In genomic region chr8:28252399-28253240, GRCm38 (mm10) we compare ENCODE assay signal across 18 mouse cellular contexts.
DNase-seq lines count a peak whose midpoint lies in the region; ATAC-seq lines count a peak whose summit lies in the region.
"Had no signal": no experiment of that assay in that cellular context is flagged by ENCODE, and none has a peak within 500 bp of the region (broad histone marks: within the 10 kb centered on the region; RNA-seq: fewer than 3 reads in every experiment).

No protein-coding gene starts in this region.

- no peak overlapping the region for H3K4me3 ChIP-seq in hindbrain, embryonic 11.5 days (ENCODE audit: low read depth, low read length)
- no peak overlapping the region for H3K4me3 ChIP-seq in hindbrain, embryonic 12.5 days
- H3K4me3 ChIP-seq in embryonic facial prominence, embryonic 14.5 days (ENCODE audit: low read depth, low read length), result no peak overlapping the region
- H3K4me3 ChIP-seq: heart, embryonic 13.5 days; limb, embryonic 10.5 days; megakaryocyte, embryonic 14.5 days had no signal

- no peak for ATAC-seq in hindbrain, embryonic 11.5 days (ENCODE audit: low FRiP score)
- no peak for ATAC-seq in hindbrain, embryonic 12.5 days (ENCODE audit: low FRiP score)
- ATAC-seq in embryonic facial prominence, embryonic 14.5 days (ENCODE audit: low read depth), result no peak

- H3K27me3 ChIP-seq in hindbrain, embryonic 11.5 days (ENCODE audit: control insufficient read depth, insufficient read depth, low read length), result no peaks in the 10 kb centered on the region
- H3K27me3 ChIP-seq in hindbrain, embryonic 12.5 days, result no peaks in the 10 kb centered on the region
- H3K27me3 ChIP-seq in embryonic facial prominence, embryonic 14.5 days (replicated peaks; ENCODE audit: control insufficient read depth, insufficient read depth, low read length), result no peaks in the 10 kb centered on the region
- H3K27me3 ChIP-seq: heart, embryonic 13.5 days; megakaryocyte, embryonic 14.5 days had no signal

- no peaks in the 10 kb centered on the region for H3K36me3 ChIP-seq in hindbrain, embryonic 11.5 days (ENCODE audit: control insufficient read depth, insufficient read depth, low read length)
- H3K36me3 ChIP-seq in hindbrain, embryonic 12.5 days, result no peaks in the 10 kb centered on the region
- no peaks in the 10 kb centered on the region for H3K36me3 ChIP-seq in embryonic facial prominence, embryonic 14.5 days (ENCODE audit: control insufficient read depth, insufficient read depth, low read length)
- H3K36me3 ChIP-seq: heart, embryonic 13.5 days; limb, embryonic 10.5 days had no signal

- no peak overlapping the region for H3K27ac ChIP-seq in hindbrain, embryonic 11.5 days (ENCODE audit: low read depth, low read length)
- no peak overlapping the region for H3K27ac ChIP-seq in hindbrain, embryonic 12.5 days
- no peak overlapping the region for H3K27ac ChIP-seq in embryonic facial prominence, embryonic 14.5 days (replicated peaks; ENCODE audit: low read depth, low read length)
- H3K27ac ChIP-seq: heart, embryonic 13.5 days; limb, embryonic 10.5 days had no signal

- no peak overlapping the region for H3K9ac ChIP-seq in hindbrain, embryonic 11.5 days (ENCODE audit: low read depth, low read length)
- H3K9ac ChIP-seq in hindbrain, embryonic 12.5 days, result no peak overlapping the region
- H3K9ac ChIP-seq in embryonic facial prominence, embryonic 14.5 days (ENCODE audit: low read depth, low read length), result no peak overlapping the region
- H3K9ac ChIP-seq: heart, embryonic 13.5 days had no signal

- no peaks in the 10 kb centered on the region for H3K9me3 ChIP-seq in hindbrain, embryonic 11.5 days (ENCODE audit: control insufficient read depth, low read length)
- H3K9me3 ChIP-seq in hindbrain, embryonic 12.5 days (replicated peaks), result no peaks in the 10 kb centered on the region
- H3K9me3 ChIP-seq in embryonic facial prominence, embryonic 14.5 days (ENCODE audit: control insufficient read depth, low read length), result no peaks in the 10 kb centered on the region
- H3K9me3 ChIP-seq: heart, embryonic 13.5 days; limb, embryonic 10.5 days had no signal

- DNase-seq in hindbrain, embryonic 11.5 days (ENCODE audit: low spot score), result peak; percentile 6
- peak; percentile 2 for DNase-seq in right cerebral cortex, adult 18-20 months
- DNase-seq in right cerebral cortex, postnatal 14 days, result no peak
- DNase-seq in embryonic facial prominence, embryonic 14.5 days (ENCODE audit: low spot score), result peak; percentile 0
- peak; percentile 64 for DNase-seq in retina, embryonic 14.5 days (ENCODE audit: low spot score)
- no peak for DNase-seq in heart, adult 8-10 months (ENCODE audit: low spot score)
- no peak for DNase-seq in kidney, adult 11 months
- DNase-seq: cerebellum, adult 9-11 months; gastrocnemius, postnatal 10 days; heart, adult 11 months; kidney, adult 9 months; kidney, postnatal 4 days; lung, adult 18-20 months; thymus, adult 2 months had no signal

- WGBS in hindbrain, embryonic 11.5 days, result 46% methylated on average over 9 of the region's 9 CpGs
- 38% methylated on average over 9 of the region's 9 CpGs for WGBS in hindbrain, embryonic 12.5 days
- WGBS in embryonic facial prominence, embryonic 14.5 days, result 47% methylated on average over 9 of the region's 9 CpGs

- H3K4me1 ChIP-seq in hindbrain, embryonic 11.5 days (replicated peaks; ENCODE audit: control insufficient read depth, insufficient read depth, low read length), result no peaks in the 10 kb centered on the region
- no peaks in the 10 kb centered on the region for H3K4me1 ChIP-seq in hindbrain, embryonic 12.5 days
- no peaks in the 10 kb centered on the region for H3K4me1 ChIP-seq in embryonic facial prominence, embryonic 14.5 days (ENCODE audit: control insufficient read depth, insufficient read depth, low read length)
- H3K4me1 ChIP-seq: heart, embryonic 13.5 days; limb, embryonic 10.5 days; megakaryocyte, embryonic 14.5 days had no signal

- no peak overlapping the region for H3K4me2 ChIP-seq in hindbrain, embryonic 11.5 days (replicated peaks; ENCODE audit: low read depth, low read length)
- H3K4me2 ChIP-seq in hindbrain, embryonic 12.5 days (replicated peaks), result no peak overlapping the region
- no peak overlapping the region for H3K4me2 ChIP-seq in embryonic facial prominence, embryonic 14.5 days (ENCODE audit: low read depth, low read length)
- H3K4me2 ChIP-seq: heart, embryonic 13.5 days had no signal

Comparison
In these comparisons a context has a peak if more than half of its experiments do, and no peak if none do; other contexts are left out.
1. DNase-seq: peak in hindbrain, embryonic 11.5 days (single experiment), right cerebral cortex, adult 18-20 months (single experiment), embryonic facial prominence, embryonic 14.5 days (single experiment) and retina, embryonic 14.5 days (single experiment); none in right cerebral cortex, postnatal 14 days (single experiment), heart, adult 8-10 months (single experiment) and kidney, adult 11 months (single experiment).